Mouse (Mus musculus) CH12.LX (cell line): ENCODE results near the gene Mink1. TPM values are rescaled to one million over a fixed set of nuclear protein-coding genes. Genes with fewer than 3 reads are reported as not detected.

Source experiments
- DNase-seq: peaks from one replicate; pipeline ENCODE4 v3.0.0-alpha.2; 2013; ENCODE audit errors: extremely low read depth
- H3K27ac ChIP-seq: 2 replicates; pipeline ENCODE4 v1.5.1; 2012; ENCODE audit warnings: low read depth, mild to moderate bottlenecking, control low read depth, moderate library complexity; ENCODE audit not compliant: insufficient read depth
- H3K27me3 ChIP-seq: replicated peaks from 2 replicates; pipeline ENCODE3; 2012; ENCODE audit warnings: inconsistent platforms
- H3K36me3 ChIP-seq, 2 experiments: replicated peaks in 1 of 2; 2 replicates each; pipeline versions ENCODE3 to v1.6.1; 2012; ENCODE audit warnings: inconsistent platforms in 1 of 2, low read length in 1 of 2, mild to moderate bottlenecking in 1 of 2, mixed read lengths in 1 of 2, moderate library complexity in 1 of 2; ENCODE audit not compliant: control insufficient read depth in 1 of 2, insufficient read depth in 1 of 2
- H3K4me1 ChIP-seq, 2 experiments: 2 replicates each; pipeline ENCODE4 v1.6.1; 2012; ENCODE audit warnings: inconsistent platforms in 1 of 2, moderate library complexity in 1 of 2; ENCODE audit not compliant: insufficient read depth in 2 of 2, control insufficient read depth in 1 of 2
- H3K4me2 ChIP-seq: 2 replicates; pipeline ENCODE4 v1.6.1; 2012; ENCODE audit warnings: low read depth, mild to moderate bottlenecking, control low read depth; ENCODE audit not compliant: poor library complexity, insufficient read depth, severe bottlenecking
- H3K4me3 ChIP-seq, 3 experiments: fragments of 150-350 bp in 1 of 3; sonication (generic) in 1 of 3; replicated peaks in 1 of 3; 2 replicates each; pipeline versions ENCODE3 to v1.5.1; 2011 to 2012; ENCODE audit warnings: low read depth in 2 of 3, low read length in 2 of 3, mild to moderate bottlenecking in 2 of 3, moderate library complexity in 2 of 3, control low read depth in 1 of 3, improper control_type of control experiment in 1 of 3, inconsistent platforms in 1 of 3, mixed read lengths in 1 of 3; ENCODE audit not compliant: poor library complexity in 1 of 3
- H3K79me2 ChIP-seq: replicated peaks from 2 replicates; pipeline ENCODE4 v1.6.1; 2012; ENCODE audit warnings: mild to moderate bottlenecking, moderate library complexity; ENCODE audit not compliant: control insufficient read depth, poor library complexity, insufficient read depth, severe bottlenecking; ENCODE audit errors: extremely low read depth
- H3K9ac ChIP-seq: 2 replicates; pipeline ENCODE4 v1.6.1; 2012; ENCODE audit warnings: low read depth, mild to moderate bottlenecking, control low read depth, moderate library complexity; ENCODE audit not compliant: insufficient read depth
- H3K9me3 ChIP-seq: replicated peaks from 2 replicates; pipeline ENCODE3; 2012; ENCODE audit warnings: low read length, inconsistent platforms, mixed read lengths
- BHLHE40 ChIP-seq: IDR thresholded peaks from 2 replicates; pipeline ENCODE4 v1.6.1; 2011; ENCODE audit warnings: mild to moderate bottlenecking, low read depth, low read length, improper control_type of control experiment
- CHD1 ChIP-seq: IDR thresholded peaks from 2 replicates; pipeline ENCODE4 v1.6.1; 2012; ENCODE audit warnings: low read depth, low read length, improper control_type of control experiment, inconsistent platforms
- CHD2 ChIP-seq: IDR thresholded peaks from 2 replicates; pipeline ENCODE4 v1.6.1; 2011; ENCODE audit warnings: low read length, improper control_type of control experiment
- CTCF ChIP-seq, 2 experiments: IDR thresholded peaks in 1 of 2; conservative IDR thresholded peaks in 1 of 2; 2 replicates each; pipeline ENCODE4 v1.5.1; 2011 to 2012; ENCODE audit warnings: low read depth in 2 of 2, low read length in 2 of 2, improper control_type of control experiment in 1 of 2, inconsistent platforms in 1 of 2, mild to moderate bottlenecking in 1 of 2, moderate library complexity in 1 of 2
- ELF1 ChIP-seq: IDR thresholded peaks from 2 replicates; pipeline ENCODE4 v1.6.1; 2014; ENCODE audit warnings: low read depth, mild to moderate bottlenecking, inconsistent platforms, low read length, improper control_type of control experiment
- EP300 ChIP-seq: IDR thresholded peaks from 2 replicates; pipeline ENCODE4 v1.6.1; 2011; ENCODE audit warnings: low read length, improper control_type of control experiment
- ETS1 ChIP-seq: conservative IDR thresholded peaks from 2 replicates; pipeline ENCODE4 v1.6.1; 2012; ENCODE audit warnings: low read depth, mild to moderate bottlenecking, inconsistent platforms, low read length, improper control_type of control experiment, moderate library complexity
- IRF4 ChIP-seq: IDR thresholded peaks from 2 replicates; pipeline ENCODE4 v1.6.1; 2014; ENCODE audit warnings: low read depth, mild to moderate bottlenecking, inconsistent platforms, low read length, improper control_type of control experiment
- JUND ChIP-seq: conservative IDR thresholded peaks from 2 replicates; pipeline ENCODE4 v1.6.1; 2011; ENCODE audit warnings: low read depth, low read length, improper control_type of control experiment
- KAT2A ChIP-seq: IDR thresholded peaks from 2 replicates; pipeline ENCODE4 v1.6.1; 2012; ENCODE audit warnings: low read length, improper control_type of control experiment, inconsistent platforms; ENCODE audit not compliant: insufficient replicate concordance
- MAFK ChIP-seq: IDR thresholded peaks from 2 replicates; pipeline ENCODE4 v1.6.1; 2011; ENCODE audit warnings: low read length, improper control_type of control experiment; ENCODE audit not compliant: insufficient replicate concordance
- MAX ChIP-seq: IDR thresholded peaks from 2 replicates; pipeline ENCODE4 v1.6.1; 2011; ENCODE audit warnings: low read length, improper control_type of control experiment
- MAZ ChIP-seq: IDR thresholded peaks from 2 replicates; pipeline ENCODE4 v1.6.1; 2012; ENCODE audit warnings: low read depth, mild to moderate bottlenecking, inconsistent platforms, low read length, improper control_type of control experiment, moderate library complexity
- MXI1 ChIP-seq: IDR thresholded peaks from 2 replicates; pipeline ENCODE4 v1.6.1; 2011; ENCODE audit warnings: mild to moderate bottlenecking, low read depth, low read length, improper control_type of control experiment
- POLR2AphosphoS2 ChIP-seq: IDR thresholded peaks from 2 replicates; pipeline ENCODE4 v1.6.1; 2011; ENCODE audit warnings: low read depth, low read length, improper control_type of control experiment
- RAD21 ChIP-seq: IDR thresholded peaks from 2 replicates; pipeline ENCODE4 v1.6.1; 2011; ENCODE audit warnings: low read depth, mild to moderate bottlenecking, low read length, improper control_type of control experiment, moderate library complexity
- RCOR1 ChIP-seq: conservative IDR thresholded peaks from 2 replicates; pipeline ENCODE4 v1.6.1; 2012; ENCODE audit warnings: low read depth, mild to moderate bottlenecking, inconsistent platforms, low read length, improper control_type of control experiment
- SIN3A ChIP-seq: IDR thresholded peaks from 2 replicates; pipeline ENCODE4 v1.6.1; 2012; ENCODE audit warnings: low read length, improper control_type of control experiment, inconsistent platforms
- TBP ChIP-seq: conservative IDR thresholded peaks from 2 replicates; pipeline ENCODE4 v1.6.1; 2011; ENCODE audit warnings: low read depth, low read length, improper control_type of control experiment
- TCF12 ChIP-seq: IDR thresholded peaks from 2 replicates; pipeline ENCODE4 v1.6.1; 2014; ENCODE audit warnings: low read depth, mild to moderate bottlenecking, inconsistent platforms, low read length, improper control_type of control experiment
- UBTF ChIP-seq: IDR thresholded peaks from 2 replicates; pipeline ENCODE4 v1.6.1; 2012; ENCODE audit warnings: low read depth, mild to moderate bottlenecking, inconsistent platforms, low read length, improper control_type of control experiment, moderate library complexity
- USF1 ChIP-seq: IDR thresholded peaks from 2 replicates; pipeline ENCODE4 v1.6.1; 2014; ENCODE audit warnings: low read depth, mild to moderate bottlenecking, inconsistent platforms, low read length, improper control_type of control experiment
- USF2 ChIP-seq: conservative IDR thresholded peaks from 2 replicates; pipeline ENCODE4 v1.6.1; 2011; ENCODE audit warnings: low read depth, low read length, improper control_type of control experiment
- ZC3H11A ChIP-seq: IDR thresholded peaks from 2 replicates; pipeline ENCODE4 v1.6.1; 2012; ENCODE audit warnings: low read depth, mild to moderate bottlenecking, inconsistent platforms, low read length, improper control_type of control experiment
- ZKSCAN1 ChIP-seq: IDR thresholded peaks from 2 replicates; pipeline ENCODE4 v1.6.1; 2012; ENCODE audit warnings: low read depth, inconsistent platforms, low read length, improper control_type of control experiment, borderline replicate concordance
- ZMIZ1 ChIP-seq: IDR thresholded peaks from 2 replicates; pipeline ENCODE4 v1.6.1; 2012; ENCODE audit warnings: low read depth, mild to moderate bottlenecking, inconsistent platforms, low read length, improper control_type of control experiment
- dilution Hi-C: fragments of 300-500 bp; cut with MboI; formaldehyde crosslinking; loops from 2 replicates; pipeline ENCODE4 v1.14.3; 2020; ENCODE audit warnings: low sequenced_read_pairs; ENCODE audit not compliant: extremely low pct_unique_long_range_greater_than_20kb, extremely low pct_ligation_motif_present
- in situ Hi-C: fragments of 300-500 bp; cut with MboI; formaldehyde crosslinking; loops from 3 replicates; pipeline ENCODE4 v1.14.3; 2019; ENCODE audit warnings: low sequenced_read_pairs, low pct_ligation_motif_present, low pct_unique_long_range_greater_than_20kb, mixed read lengths
- polyA plus RNA-seq: library from polyadenylated mRNA; unstranded; fragments of >175 nt; gene quantifications from 2 replicates; pipeline ENCODE4 v1.2.1, GENCODE M21; 2012; ENCODE audit warnings: low read depth; ENCODE audit not compliant: insufficient read length
- total RNA-seq, 2 experiments: library from RNA; depleted of rRNA; stranded (reverse); fragments of 300-350 nt in 1 of 2; fragments of >200 nt in 1 of 2; gene quantifications; 2 replicates each; pipeline ENCODE4 v1.2.3; 2012 to 2014

The Mink1 gene
- total and polyA plus RNA-seq, 3 experiments = 15.0 to 79.8 (median 31.2) TPM

DNA sequence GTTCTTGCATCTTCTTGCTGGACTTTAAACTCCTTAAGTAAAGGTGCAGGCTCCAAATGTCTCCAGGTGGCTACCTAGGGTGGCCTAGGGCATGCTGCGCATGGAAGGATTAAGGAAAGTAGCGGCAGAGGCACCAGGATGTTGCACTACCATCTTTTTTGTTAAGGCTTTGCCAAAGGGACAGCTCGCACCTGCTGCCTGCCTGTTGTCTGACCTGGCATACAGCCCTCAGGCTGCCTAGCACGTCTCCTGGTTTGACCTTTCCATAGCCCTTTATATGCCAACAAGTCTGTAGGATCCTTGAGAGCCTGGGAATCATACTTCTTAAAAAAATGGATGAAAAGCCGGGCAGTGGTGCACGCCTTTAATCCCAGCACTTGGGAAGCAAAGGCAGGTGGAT lies 80.4 kb downstream of the Mink1 start:
- Histone ChIP-seq H3K9ac (no peak overlapping the region), H3K4me1 (peaks cover 8 to 13% of the 10 kb centered on the region in 2 experiments), H3K9me3 (no peaks in the 10 kb centered on the region), H3K4me2 (no peak overlapping the region), H3K27ac (no peak overlapping the region), H3K79me2 (peaks cover 12% of the 10 kb centered on the region), H3K36me3 (peaks cover 11 to 48% of the 10 kb centered on the region in 2 experiments), H3K4me3 (no peak overlapping the region), H3K27me3 (no peaks in the 10 kb centered on the region)
- DNase-seq = no peak
- in situ Hi-C loops (no loop called here), dilution Hi-C loops (no loop called here)
- TF ChIP-seq POLR2AphosphoS2 (no peak; the same call in 1 of the 2 replicates), USF1 (no peak), TBP (no peak), JUND (no peak), ZKSCAN1 (no peak), USF2 (no peak), EP300 (no peak), CHD1 (no peak), ETS1 (no peak), ELF1 (no peak), SIN3A (no peak), TCF12 (no peak), CHD2 (no peak), ZC3H11A (no peak), UBTF (no peak), BHLHE40 (no peak), MAZ (no peak), MAFK (no peak)

DNA sequence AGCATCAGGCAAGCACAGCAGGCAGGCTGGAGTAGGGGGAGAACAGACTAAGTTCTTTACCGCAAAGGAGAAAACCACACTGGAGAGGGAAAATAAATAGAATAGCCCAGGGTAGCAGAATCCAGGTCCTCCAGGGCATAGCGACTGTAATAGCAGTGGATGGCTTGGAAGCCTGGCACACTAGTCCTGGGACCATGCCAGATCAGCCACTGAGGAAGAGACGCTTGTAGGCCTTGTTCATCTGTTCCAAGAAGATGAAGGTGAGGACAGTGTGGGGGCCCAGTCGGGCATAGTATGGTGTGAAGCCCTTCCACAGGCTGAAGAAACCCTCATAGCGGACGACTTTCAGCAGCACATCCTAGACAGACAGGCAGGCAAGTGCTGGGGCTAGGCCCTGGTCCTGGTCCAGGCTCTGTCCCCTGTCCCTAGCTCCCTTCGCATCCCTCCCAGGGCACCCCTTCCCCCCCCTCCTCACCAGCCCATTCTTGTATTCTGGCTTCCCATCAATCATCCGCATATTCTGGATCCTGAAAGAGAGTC lies 82.0 kb downstream of the Mink1 start:
- Histone ChIP-seq H3K27ac (no peak overlapping the region), H3K9me3 (no peaks in the 10 kb centered on the region), H3K4me3 (no peak overlapping the region), H3K79me2 (peaks cover 28% of the 10 kb centered on the region), H3K36me3 (peaks cover 20 to 59% of the 10 kb centered on the region in 2 experiments), H3K9ac (no peak overlapping the region), H3K4me2 (no peak overlapping the region), H3K27me3 (no peaks in the 10 kb centered on the region), H3K4me1 (peaks cover 15 to 28% of the 10 kb centered on the region in 2 experiments)
- DNase-seq = no peak
- TF ChIP-seq IRF4 (no peak), RCOR1 (no peak), KAT2A (no peak), MAZ (no peak), ETS1 (no peak), TBP (no peak), RAD21 (no peak), ZKSCAN1 (no peak), MXI1 (no peak), CTCF (conservative IDR thresholded peaks at IDR 0.05 in 1 of 2, IDR thresholded peaks at IDR 0.05 in 1 of 2; ENCODE audit: low read depth in 2 of 2, low read length in 2 of 2) (no peak), USF1 (no peak), ELF1 (no peak), UBTF (no peak), SIN3A (no peak), MAX (no peak), ZMIZ1 (no peak), ZC3H11A (no peak)
- in situ Hi-C loops = no loop called here
- dilution Hi-C loops = no loop called here
